Mouse (Mus musculus) CD8-positive naive resting alpha-beta T cell, adult 2 months (primary cell): Measurements from ENCODE around the gene Olfr126.

Experiments used
- DNase-seq, 2 experiments: peaks; one replicate each; pipeline ENCODE4 v3.0.0; 2022; ENCODE audit warnings: low read depth in 2 of 2, low spot score in 2 of 2

Gene Olfr126

GRCm38 (mm10) chr17:37847183-37847582, at the start of gene Olfr126:
Gene Olfr126, plus strand, starts transcription at chr17:37847483.
- DNase-seq, result no peak

- no peak for DNase-seq
Measured at GRCm38 (mm10) chr17:37799588-37799987, 47.7 kb upstream of the Olfr126 start, which contains the start of gene Olfr124. Gene Olfr124, plus strand, starts transcription at chr17:37799888.

- DNase-seq, result no peak
Measured at GRCm38 (mm10) chr17:37832649-37833048, 14.6 kb upstream of the Olfr126 start, which contains the start of gene Olfr125. Gene Olfr125, plus strand, starts transcription at chr17:37832949.

GRCm38 (mm10) chr17:37863901-37864300, 16.6 kb downstream of the Olfr126 start:
- DNase-seq, result no peak

GRCm38 (mm10) chr17:37869676-37870205, 22.5 kb downstream of the Olfr126 start:
- no peak for DNase-seq

GRCm38 (mm10) chr17:37873830-37874229, 26.5 kb downstream of the Olfr126 start:
- no peak for DNase-seq

GRCm38 (mm10) chr17:37900137-37900536, 52.9 kb downstream of the Olfr126 start, which contains the start of gene Olfr127:
Gene Olfr127, plus strand, starts transcription at chr17:37900437.
- DNase-seq, result no peak
